Mouse (Mus musculus) layer of hippocampus, adult 9-10 months (tissue): ENCODE measurements around the gene Tent5b.
A peak's percentile ranks its signal among the peaks of the same experiment; 100 is the strongest.
"Not testable (repeated sequence)": the region's sequence is repeated elsewhere in the genome, so short reads cannot be mapped to it uniquely, and the experiment has no call there.

ENCODE experiments used
- DNase-seq: peaks from one replicate; pipeline ENCODE4 v3.0.0; 2022; ENCODE audit warnings: low spot score

Tent5b gene

DNA sequence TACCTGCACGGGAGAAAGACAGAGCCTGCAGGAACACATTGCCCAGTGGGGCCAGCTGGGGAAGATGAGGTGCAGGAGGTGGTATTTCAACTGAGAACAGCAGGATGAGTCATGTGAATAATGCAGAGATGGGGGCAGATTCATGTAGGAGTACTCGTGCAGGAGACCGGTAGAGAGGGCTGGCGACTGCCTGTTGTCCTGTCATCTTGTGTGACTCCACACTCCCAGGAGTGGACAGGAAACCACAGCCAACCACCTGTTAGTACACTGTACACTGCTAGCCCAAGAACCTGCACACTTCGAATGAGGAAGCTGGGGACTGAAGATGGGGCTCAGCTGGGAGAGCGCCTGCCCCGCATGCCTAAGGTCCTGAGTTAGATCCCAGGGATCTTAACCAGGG, 21.6 kb downstream of the Tent5b start:
- DNase-seq = no peak

DNA sequence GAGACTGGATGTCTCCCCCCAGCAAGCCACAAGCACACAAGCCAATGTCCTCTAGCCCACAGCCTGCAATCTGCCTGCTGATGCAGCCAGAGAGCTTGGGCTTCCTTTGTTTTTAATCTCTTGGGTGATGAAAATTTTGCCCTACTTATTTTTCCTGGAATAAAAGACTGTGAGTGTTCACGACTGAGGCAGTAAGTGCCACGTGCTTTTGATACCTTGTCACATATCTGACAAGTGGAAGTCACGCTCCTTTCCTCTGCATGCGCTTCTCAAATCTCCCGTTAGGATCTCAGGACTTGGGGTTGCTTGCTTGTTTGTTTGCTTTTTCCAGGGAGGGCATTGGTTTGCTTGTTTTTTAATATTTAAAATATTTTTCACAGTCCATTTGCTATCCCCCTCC, 24.4 kb downstream of the Tent5b start:
- DNase-seq = no peak

DNA sequence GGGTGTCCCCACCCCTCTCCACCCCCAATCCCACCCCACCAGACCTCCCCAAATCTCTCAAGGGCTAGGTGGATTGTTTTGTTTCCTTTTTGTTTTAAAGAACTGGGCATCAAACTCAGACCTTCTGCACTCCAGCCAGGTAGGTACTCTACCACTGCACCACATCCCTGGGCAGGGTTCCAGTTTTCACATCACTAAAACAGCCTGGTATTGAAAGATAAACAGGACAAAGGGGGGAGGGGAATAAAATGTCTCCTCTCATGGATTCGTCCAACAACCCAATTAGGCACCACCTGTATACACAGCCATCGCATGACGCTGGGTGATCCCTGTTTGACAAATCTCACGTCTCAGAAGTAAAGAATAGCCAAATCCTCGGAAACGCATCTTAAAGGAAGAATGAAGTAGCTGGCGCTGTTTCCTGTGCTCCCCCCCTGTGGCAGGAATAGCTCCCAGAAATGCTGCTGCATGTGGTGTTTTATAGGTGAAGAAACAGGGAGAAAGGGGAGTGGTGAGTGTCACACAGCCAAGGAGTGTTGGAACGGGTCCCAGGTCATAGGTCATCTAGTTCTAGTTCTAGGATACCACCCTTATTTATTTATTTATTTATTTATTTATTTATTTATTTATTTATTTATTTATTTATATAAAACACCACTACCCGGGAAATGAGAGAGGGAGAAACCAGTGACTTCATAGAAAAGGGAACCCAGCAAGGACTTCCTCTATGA, 25.0 kb downstream of the Tent5b start:
- DNase-seq = no peak

DNA sequence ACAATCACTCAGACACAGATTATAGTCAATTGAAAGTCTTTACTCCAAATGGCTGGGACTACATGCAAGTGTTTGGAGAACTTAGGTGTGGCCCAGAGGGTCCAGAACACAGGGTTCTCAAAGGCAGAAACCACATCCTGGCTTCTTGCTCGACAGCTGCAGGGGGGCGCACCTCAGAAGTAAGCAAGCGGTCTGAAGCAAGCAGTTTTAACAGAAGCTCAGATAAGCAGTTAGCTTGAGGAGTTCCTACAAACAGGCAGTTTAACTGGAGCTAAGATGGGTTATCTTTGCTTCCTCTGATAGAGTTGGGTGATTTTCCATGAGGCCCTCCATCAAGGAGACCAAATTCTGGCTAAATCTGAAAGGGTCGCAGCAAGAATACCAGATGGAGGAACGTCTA, 26.6 kb downstream of the Tent5b start:
- no peak for DNase-seq

DNA sequence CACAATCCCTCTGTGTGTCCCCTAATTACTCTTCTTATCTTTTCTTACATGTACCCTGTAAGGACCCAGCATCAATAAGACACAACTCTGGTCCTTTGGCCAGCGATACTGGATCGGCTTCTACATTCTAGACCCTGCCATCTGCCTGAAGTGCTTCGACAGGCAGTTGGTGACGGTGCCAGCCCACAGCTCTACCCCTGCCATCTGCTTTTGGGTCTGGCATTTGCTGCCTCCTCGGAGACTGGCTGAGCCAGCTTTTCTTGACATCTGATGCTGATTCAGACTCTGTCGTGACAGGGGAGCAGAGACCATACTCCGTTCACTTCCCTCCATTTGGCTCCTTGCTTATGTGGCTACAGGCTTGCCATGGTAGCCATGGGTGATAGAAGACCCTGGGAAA, 29.1 kb downstream of the Tent5b start:
- DNase-seq = peak; percentile 38

DNA sequence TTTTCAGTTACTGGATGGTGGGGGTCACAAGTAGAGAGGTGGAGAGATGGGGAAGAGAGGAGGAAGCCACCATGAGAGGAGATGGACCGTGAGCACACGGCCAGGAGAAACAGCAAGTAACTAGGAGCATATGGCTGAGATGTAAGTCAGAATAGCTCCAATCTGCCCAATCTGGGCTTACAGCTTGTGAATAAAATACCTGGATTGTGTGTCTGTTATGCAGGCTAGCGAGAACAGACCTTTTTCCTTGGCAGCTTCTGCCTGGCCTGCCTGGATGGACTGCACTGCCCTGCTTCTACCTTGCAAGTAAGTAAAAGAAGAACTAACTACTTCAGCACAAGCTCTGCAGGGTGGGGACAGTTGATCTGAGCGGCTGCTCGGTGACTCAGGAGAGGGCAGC, 31.1 kb downstream of the Tent5b start:
- DNase-seq = no peak

DNA sequence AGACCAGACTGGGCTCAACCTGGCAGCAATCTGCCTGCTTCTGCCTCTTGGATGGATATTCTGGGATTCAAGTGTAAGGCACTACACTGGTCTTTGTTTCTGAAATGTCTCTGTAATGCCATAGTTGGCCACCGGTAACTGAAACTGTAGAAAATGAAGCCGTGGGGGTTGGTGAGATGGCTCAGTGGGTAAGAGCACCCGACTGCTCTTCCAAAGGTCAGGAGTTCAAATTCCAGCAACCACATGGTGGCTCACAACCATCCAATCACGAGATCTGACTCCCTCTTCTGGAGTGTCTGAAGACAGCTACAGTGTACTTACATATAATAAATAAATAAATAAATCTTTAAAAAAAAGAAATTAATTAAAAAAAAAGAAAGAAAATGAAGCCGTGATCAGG, 32.6 kb downstream of the Tent5b start:
- DNase-seq = not testable (repeated sequence)

DNA sequence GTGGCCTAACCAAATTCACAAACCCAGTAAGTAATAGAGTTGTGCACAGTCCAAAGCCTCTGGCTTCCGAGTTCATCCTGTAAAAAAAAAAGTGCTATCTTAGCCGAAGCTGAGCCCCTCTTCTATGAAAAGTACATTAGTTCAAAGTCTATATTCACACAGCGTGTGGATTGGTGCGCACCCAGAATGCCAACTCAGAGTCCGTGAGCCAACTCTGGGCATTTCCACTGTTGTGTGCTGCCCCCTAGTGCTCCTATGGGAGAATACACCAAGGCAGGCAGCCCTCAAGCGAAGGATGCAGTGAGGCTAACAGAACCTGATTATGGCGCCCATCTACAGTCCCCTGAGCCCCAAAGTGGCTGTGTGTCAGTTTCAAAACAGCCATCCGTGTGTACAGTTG, 33.0 kb downstream of the Tent5b start:
- peak; percentile 71 for DNase-seq

DNA sequence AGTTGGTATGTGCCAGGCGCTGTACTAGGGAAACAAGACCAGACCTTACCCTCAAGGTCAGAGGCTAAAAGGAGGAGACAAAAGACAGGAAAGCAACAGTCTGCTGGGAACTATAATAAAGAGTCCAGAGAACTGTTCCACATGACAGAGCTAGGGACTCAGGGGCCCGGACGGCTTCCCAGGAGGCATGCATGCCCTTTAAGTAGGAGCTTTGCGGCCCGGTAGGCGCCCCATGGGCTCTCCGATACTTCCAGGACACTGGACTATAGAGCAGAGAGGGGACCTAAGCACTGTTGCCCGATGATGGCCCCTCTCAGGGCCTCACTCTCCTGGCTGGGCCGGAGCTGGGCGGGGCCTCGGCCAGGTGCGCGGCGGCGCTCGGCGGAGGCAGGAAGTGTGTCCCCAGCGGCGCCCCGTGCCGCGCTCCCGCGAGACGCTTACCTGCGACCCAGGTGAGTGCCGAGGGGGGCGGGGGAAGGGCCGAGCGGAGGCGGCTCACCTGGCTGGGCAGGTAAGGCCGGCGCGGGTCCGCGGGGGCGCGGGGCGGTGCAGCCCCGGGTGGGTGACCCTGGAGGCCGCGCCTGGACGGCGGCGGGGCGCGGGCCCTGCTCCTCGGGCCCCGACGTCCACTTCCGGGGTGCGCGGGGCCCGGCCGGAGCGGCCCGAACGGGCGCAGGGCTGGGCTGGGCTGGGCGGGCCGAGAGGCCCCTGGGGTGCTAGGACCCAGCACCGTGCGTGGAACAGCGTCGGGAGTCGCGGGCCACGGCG, 38.9 kb downstream of the Tent5b start, which contains the start of gene Kdf1:
Gene Kdf1, plus strand, starts transcription at position 363 of the 768 bp plus-strand sequence.
- no peak for DNase-seq

DNA sequence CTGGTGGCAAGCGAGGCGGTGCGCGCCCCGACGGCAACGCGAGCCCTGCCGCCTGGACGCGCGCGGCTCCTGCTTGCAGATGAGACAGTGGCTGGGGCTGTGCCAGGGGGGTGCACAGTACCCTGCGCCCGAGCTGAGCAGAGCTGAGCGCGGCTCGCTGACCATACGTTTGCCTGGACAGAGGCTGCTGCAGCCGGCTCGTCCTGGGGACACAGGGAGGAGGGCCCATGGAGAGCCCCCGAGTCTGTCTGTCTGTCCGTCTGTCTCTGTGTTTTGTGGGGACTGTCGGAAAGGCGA, 39.4 kb downstream of the Tent5b start:
- DNase-seq = no peak

DNA sequence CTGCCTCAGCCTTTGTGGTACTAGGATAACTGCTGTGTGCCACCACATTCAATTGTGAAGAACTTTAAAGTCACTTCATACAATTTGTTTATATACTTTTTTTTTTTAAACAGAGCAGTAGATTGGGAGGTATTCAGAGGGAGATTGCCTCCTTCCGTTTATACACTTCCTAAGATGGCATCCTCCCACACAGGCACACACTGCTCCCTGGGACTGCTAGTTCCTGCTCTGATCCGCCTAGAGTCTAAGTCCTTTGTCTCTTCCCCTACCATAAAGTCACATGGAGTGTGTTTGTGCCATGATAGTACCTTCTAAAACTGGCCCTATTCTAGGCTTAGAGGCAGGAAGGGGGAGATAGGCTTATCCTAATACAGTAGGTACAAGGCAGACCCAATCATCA, 41.6 kb downstream of the Tent5b start:
- DNase-seq = no peak

DNA sequence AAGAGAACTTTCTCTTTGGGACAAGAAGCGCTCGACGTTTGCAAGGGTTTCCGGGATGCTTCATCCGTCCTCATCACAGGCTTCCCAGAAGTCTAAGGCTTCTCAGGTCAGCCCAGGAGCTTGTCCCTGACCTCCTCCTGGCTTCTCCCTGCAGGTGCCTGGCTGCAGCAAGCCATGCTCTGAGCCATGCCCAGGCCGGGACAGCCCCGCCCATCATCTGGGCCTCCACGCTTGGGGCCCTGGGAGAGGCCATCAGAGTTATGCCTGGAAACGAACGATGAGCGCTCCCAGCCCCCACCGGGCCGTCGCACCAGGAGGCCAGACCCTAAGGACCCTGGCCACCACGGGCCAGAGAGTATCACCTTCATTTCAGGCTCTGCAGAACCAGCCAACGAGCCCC, 47.9 kb downstream of the Tent5b start:
- no peak for DNase-seq

DNA sequence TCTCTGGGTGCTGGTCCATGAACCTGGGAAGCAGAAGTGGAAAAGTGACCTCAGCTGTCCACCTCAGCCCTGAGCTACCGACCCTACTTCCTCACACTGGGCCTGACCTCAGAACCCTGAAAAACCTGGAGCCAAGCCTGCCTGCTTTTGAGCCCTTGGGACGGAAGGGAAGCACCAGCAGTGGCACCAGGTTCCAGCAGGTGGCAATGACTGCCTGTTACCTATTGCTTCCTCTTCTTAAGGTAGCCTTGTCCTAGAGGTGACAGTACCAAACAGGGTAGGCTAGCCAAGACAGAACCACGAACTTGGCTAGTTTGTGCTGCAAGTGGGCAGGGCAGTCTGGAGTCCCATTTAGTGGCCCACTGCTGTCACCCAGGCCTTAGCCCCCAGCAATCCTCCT, 52.8 kb downstream of the Tent5b start:
- DNase-seq = no peak

DNA sequence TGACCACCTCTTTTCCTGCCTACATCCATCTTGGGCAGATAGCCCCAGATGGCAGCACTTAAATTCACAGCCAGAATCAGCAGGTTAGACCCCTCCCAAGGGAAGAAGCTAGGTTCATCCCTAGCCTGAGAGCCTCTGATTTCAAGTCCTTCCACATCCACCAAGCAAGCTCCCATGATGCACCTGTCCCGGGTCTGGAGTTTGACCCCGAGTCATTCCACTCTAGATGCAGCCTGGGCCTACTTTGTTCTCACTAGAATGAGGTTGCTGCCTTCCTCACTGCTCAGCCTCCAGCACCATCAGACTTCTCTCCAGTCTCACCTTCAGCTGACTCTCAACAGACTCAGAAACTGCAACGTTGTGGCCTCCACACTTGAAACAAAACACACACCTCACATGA, 56.1 kb downstream of the Tent5b start:
- no peak for DNase-seq

DNA sequence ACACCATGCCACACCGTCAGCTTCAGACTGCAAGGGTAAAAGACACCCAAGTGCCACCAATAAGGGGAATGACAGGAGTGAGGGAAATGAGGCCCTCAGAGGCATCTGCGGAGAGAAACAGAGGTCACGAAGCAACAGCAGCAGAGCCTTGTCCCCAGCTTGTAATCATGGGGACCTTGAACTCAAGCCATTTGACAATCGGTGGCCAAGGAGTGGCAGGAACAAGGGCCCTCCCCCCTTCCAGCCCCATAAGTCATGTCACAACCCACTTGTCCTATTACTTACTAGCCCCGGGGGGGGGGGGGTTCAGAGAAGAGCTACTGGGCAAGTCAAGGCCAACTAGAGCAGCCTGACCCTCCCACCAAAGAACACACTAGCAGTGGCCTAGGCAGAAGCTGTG, 56.7 kb downstream of the Tent5b start:
- no peak for DNase-seq
